Mouse (Mus musculus) cerebellum, postnatal 10 days (tissue): ENCODE results near the gene Tns4.
A peak's percentile ranks its signal among the peaks of the same experiment; 100 is the strongest.

Experiments
- DNase-seq, 2 experiments: peaks; one replicate each; pipeline ENCODE4 v3.0.0; 2021; ENCODE audit warnings: mixed read lengths in 2 of 2

Gene Tns4

DNA sequence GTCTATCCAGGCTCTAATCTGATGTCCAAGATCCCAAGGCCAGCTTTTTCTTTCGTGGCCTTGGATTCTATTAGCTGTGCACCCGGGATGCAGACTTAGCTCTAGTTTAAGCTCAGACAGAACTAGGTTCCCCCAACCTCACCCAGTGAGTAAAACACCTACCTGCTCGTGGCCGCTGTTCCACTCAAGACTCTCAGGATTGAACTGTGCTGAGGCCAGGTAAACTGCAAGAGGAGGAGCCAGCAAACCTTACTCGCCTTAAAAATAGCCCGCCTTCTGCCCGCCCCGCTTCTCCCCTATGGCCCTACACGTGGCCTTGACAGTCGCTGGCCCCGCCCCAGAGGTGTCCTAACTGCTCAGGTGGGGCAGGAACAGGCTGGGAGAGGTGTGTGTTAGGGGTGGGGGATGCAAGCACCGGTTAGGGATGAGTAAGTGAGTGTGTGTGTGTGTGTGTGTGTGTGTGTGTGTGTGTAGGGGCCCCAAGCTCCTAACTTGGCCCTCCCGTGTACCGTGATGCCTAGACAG is at the start of gene Tns4:
Gene Tns4 (minus strand): TSS at position 230 of the 525 bp plus-strand sequence.
- DNase-seq = no peak

DNA sequence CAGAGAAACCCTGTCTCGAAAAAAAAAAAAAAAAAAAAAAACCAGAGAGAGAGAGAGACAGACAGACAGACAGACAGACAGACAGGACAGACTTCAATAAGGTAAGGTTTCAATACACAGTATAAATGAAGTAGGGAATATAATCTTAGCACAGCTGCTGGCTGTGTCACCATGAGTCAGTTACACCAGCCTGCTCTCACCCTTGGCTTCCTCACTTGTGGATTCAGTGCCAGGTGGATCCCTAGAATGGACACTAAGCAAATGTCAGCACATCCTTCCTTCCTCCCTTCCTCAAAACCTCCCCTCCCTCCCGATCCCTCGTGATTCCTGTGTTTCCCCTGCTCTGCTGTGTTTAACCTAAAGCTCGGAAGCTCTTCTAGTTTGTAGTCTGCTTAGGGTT is 48.3 kb upstream of the Tns4 start:
- no peak for DNase-seq

GRCm38 (mm10) chr11:99136961-99137360 is 47.9 kb upstream of the Tns4 start:
- DNase-seq = no peak

DNA sequence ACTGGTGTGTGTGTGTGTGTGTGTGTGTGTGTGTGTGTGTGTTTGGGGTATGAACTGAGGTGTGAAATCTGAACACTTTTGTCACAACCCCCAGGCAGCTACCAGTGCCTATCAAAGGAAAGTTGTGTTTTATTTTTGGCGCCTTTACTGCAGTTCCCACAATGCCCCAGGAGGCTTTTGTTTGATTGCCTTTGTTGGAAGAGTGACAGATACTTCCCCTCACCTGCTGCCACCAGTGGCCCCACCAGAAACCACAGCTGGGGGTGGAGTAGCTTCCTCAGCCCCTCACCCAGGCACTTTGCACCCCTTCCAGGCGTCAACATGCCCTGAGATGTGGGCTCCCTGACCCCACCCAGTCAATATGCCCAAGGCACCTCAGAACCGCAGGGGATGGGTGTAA is 47.3 kb upstream of the Tns4 start:
- DNase-seq = no peak

GRCm38 (mm10) chr11:99135047-99135440 is 45.9 kb upstream of the Tns4 start:
- DNase-seq = no peak

DNA sequence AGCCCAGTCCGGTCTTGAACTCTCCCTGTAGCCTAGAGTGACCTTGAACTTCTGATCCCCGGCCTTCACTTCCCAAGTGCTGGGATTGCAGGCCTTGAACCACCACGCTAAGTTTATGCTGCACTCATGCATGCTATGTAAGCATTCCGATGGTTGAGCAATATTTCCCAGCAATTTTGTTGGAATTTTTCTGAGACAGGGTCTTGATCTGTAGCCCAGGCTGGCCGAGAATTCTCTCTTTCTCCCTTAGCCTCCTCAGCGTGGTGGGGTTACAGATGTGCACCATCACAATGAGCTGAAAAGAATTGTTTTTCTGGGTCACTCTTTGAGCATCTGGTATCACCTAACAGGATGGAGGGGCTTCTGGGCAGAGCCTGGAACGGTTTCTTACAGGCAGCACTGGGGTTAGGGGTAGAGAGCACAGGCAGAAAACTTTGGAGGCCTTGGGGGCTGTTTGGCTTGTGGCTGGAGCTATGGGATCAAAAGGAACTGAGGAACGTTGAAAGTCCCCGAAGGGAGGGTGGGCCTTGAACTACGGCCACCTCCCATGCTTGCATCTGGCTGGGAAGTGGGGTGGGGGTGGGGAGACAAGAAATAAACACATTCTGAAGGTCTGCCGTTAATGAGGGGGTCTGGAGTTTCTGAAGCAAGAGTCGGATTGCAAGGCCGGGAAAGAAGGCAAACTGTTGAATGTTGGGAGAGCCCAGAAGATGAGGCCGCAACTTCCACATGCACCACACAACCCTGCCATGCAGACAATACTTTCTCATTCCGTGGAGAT is 45.4 kb upstream of the Tns4 start:
- no peak for DNase-seq

DNA sequence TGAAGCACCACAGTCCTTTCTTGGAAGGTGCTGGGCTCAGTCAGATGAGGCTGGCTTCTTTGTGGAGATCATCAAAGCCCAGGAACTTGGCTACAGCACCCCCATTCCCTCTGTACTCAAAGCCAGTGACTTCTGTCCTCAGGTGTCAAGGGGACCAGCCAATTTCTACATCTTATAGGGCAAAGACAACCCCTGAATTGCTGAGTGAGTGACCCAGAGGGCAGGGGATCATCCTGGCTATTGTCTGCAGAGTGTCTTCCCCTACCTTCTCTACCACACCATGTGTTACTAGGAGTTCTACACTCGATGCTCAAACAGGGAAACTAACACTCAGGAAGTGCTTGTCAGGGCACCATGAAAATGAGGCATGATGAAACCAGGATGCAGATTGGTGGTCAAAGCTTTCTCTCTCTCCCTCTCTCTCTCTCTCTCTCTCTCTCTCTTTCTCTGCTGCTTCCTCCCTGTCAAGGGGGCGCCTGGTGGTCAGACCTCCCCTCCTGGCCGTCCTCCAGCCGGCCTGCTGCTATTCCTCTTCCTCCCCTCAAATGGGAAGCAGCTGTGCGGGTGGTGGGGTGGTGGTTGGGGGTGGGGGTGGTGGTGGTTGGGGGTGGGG is 44.3 kb upstream of the Tns4 start:
- DNase-seq = no peak

DNA sequence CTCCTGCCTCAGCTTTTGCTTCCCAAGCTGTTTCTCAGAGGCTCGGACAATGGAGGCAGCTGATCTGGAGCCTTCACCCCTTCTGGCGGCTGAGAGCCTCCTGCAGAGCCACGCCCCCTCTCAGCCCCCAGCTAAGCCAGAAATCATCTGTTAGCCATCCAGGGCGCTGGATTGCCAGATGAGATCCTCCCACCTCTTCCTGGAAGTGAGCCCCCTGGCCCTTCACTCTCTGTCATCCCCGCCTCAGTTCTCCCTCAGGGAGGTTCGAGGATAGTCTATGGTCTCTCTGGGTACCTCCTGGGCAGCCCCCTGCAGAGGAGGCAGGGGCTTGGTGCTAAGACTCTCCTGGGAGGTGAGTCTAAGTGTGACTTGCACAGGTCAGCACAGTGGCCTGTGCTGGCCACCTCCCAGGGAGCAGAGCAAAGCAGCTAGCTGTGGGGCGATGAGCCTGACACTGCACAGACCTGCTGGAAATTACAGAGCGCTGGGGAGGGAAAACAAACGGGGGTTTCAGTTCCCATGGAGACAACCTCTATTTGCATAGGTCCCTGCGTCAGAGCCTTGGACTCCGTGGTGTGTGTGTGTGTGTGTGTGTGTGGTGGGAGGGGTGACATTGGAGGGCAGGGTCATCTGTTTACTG is 43.1 kb upstream of the Tns4 start:
- peak; percentile 55 to 71 for DNase-seq

DNA sequence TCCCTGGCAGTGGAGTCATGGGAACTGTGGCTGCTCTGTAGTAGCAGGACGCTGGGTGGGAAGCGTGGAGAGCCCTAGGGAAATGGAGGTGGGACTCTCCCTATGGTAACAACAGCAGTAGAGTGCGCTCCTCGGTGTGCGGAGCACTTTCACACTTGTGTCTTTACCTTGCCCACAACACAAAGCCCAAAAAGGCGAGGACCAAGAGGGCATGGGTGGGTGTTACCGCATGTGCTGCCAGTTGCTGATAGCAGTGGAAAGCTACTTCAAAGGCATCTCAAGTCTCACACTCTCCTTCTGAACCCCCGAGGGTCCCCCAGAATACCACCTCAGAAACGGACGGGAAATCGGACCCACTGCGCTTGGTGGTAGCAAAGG is 42.3 kb upstream of the Tns4 start:
- DNase-seq = no peak

DNA sequence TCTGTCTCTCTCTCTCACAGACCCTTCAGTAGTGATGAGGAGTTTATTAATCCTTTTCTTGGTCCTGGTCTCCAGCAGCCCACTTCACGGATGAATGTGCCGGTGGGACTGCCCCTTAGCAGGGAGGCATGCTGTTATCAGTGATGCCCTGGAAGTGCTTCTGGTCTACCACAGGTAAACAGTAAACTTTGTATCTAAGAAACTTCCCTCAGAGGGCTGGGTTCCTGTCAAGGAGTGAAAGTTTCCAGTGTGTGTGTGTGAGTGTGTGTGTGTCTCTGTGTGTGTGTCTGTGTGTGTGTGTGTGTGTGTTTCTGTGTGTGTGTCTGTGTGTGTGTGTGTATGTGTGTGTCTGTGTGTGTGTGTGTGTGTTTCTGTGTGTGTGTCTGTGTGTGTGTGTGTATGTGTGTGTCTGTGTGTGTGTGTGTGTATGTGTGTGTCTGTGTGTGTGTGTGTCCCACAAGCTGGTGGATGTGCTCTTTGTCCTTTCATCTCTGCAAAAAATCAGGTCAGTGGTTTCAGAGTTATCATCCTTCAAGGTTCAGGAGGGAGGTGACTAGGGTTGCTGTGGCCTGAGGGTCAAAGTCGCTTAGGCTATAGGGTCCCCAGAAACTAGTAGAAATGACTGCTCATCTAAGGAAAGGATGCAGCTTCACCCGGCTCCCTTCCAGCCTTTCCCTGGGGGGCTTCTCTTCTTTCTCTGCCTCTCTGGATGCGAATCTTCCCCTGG is 41.8 kb upstream of the Tns4 start:
- DNase-seq = no peak

DNA sequence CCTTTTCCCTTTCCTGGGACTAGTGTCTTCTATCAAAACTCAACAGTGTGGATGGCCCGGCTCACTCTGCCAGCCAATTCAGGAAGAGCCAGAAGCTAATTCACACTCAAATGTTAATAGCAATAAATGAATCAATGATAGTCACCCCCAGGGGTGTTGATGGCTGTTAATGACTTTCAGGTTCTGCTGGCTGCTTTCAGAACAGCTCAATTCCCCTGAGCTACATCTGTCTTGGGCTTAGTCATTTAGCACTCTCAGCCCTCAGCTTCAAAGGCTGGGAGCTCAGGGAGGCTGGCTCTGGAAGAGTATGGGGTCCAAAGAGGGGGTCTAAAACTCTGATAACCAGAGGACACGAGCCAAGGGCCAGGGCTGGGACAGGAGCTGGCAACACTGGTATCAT is 40.2 kb upstream of the Tns4 start:
- DNase-seq = no peak

- DNase-seq = peak; percentile 67 to 76
These were observed 38.9 kb upstream of the Tns4 start for GRCm38 (mm10) chr11:99127785-99128682.

DNA sequence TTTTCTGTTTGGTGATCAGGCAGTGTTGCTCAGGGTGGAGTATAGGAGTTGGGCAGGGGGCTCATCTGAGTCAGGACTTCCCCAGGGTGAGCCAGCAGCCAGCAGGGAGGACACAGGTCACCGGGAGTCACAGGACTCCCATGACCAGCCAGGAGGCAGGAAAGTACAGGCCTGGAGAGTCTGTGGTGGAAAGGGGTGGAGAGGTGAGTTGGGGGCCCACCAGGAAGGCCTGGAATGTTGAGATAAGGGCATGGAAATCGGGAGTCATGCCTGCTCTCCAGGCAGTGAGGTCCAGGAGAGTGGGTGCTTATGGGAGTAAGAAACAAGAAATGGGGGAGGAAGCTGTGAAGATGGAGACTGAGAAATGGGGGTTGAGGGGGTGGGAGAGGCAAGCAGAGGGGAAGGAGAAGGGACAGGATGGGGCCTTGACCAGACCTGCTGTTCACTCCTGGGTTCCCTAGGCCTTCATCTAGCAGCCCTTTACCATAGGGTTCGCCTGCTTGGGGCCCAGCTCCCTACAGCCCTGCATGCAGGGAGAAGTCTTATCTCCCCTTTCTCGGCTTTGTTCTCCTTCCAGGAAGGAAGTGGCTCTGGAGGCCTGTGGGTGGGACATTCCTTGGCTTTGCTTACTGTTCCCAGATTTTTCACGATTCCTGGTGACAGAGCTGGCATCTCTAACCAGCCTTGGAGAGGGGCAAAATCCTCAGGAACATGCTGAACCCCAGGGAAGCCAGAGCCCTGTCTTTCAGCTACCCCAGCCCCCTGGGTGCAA is 37.6 kb upstream of the Tns4 start:
- DNase-seq = no peak

GRCm38 (mm10) chr11:99124635-99125029 is 35.5 kb upstream of the Tns4 start:
- no peak for DNase-seq

- DNase-seq = peak; percentile 83 to 84
These were observed 35.0 kb upstream of the Tns4 start for GRCm38 (mm10) chr11:99123977-99124634.

DNA sequence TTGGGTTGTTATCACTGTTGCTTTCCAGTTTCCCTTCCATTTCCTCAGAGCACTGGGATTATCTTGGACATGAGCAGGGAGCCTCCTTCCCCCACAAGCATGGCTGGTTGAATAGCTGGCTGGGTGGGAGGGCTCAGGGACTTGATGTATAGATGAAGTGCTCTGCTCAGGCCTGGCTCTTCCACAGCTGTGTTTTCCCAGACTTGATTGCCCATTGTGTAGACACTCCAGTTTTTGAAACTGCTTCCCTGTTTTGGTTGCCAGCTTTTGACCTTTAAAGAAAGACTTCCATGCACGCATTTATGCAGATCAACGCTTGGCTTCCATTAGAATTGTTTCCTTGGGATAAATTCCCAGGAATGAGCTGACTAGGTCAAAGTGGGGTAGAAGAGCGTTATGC is 33.6 kb upstream of the Tns4 start:
- no peak for DNase-seq

DNA sequence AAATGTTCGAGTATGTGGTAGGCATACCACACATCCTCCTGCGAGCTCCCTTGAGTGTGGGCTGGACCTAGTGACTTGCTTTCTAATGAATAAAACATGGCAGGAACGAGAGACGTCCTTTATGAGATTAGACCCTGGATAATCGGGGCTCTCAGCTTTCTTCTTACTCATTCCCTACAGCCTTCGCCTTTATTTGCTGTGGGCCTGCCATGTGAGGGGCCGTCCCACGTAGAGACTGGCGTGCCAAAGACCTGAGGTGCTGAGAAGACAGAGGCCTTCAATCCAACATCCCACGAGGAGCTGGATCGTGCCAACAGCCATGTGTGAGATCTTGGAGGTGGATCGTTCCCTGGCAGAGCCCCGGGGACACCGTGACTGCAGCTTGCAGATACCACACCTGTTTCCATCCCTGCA is 32.1 kb upstream of the Tns4 start:
- DNase-seq = no peak

DNA sequence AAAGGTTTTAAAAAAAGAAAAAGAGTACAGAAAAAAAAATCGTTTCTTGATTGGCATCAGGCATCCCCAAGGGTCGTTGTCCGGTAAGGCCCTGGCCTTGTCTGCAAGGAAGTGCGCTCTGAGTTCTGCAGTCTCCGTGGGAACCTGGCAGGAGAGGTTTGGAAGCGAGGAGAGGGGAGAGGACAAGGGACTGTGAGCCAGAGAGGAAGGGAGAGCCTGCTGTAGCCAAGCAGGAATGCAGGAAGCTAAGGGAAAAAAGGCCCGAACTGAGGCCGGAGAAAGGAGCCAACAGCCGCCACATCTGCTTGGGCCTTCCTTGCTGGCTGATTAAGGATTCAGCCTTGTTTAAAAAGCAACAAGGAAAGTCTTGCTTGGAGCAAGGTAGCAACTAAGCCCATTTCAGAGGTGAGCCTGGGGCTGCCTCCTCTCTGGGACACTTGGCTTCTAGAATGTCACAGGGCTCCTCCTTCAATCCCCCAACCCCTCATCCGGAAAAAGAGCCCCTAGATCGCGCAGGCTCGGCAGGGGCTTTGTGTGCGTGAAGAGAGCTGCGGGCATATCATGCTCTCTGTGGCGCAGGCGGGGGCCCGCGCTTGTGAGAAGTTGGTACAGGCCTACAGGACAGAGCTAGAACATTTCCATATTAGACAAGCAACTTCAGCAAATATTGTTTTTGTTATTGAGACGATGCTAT is 31.6 kb upstream of the Tns4 start:
- DNase-seq = peak; percentile 60 to 74

DNA sequence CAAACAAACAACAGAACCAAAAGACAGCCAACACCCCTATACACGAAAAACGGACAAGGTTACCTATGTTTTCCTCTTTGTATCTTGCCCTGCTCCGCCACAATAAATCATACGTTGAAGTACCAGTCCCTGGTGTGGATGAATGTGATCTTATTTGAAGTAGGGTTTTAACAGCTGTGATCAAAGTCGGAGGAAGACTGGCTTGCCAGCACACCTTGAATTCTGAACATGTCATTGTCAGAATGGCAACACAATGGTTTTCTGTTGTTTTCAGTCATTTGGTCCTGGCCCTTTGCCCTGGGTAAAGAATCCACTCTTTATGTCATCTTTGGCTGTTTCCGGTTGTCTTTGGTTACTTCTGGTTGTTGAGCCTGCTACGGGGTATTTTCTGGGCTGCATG is 29.9 kb upstream of the Tns4 start:
- DNase-seq = no peak

DNA sequence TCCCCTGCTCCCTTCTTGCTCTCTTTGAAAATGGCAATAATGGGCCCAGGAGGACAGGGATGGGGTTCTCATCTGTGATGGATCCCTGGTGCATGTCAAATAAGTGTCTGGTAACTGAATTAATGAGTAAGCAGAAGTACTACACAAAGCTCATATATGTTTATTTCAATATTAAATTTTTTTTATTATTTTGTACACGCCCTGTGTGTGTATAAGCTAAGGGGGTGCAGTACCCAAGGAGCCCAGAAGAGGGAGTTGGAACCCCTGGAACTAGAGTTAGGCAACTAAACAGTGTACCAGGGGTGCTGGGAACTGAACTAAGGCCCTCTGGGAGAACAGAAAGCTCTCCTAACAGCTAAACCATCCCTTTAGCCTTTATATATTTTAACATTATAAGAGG is 29.3 kb upstream of the Tns4 start:
- DNase-seq = no peak
